Mouse (Mus musculus) hindbrain, embryonic 15.5 days (tissue): ENCODE results near the gene Socs1. TPM values are rescaled to one million over a fixed set of nuclear protein-coding genes. Genes with fewer than 3 reads are reported as not detected.

Experiments used
- ATAC-seq: fragments of 200-750 bp; cut with Nextera tagmentation; 2 replicates; pipeline ENCODE4 v1.8.0; 2017; ENCODE audit warnings: low read depth, moderate number of reproducible peaks, moderate TSS enrichment; ENCODE audit not compliant: low FRiP score
- H3K27ac ChIP-seq: fragments of 300-500 bp; sonication (generic); replicated peaks from 2 replicates; pipeline ENCODE4 v1.5.1; 2015; ENCODE audit warnings: mild to moderate bottlenecking, inconsistent platforms
- H3K27me3 ChIP-seq: fragments of 300-500 bp; sonication (generic); 2 replicates; pipeline ENCODE4 v1.6.1; 2015; ENCODE audit warnings: control low read depth, inconsistent platforms
- H3K36me3 ChIP-seq: fragments of 300-500 bp; sonication (generic); 2 replicates; pipeline ENCODE4 v1.6.1; 2015; ENCODE audit warnings: control low read depth, inconsistent platforms
- H3K4me1 ChIP-seq: fragments of 300-500 bp; sonication (generic); replicated peaks from 2 replicates; pipeline ENCODE4 v1.6.1; 2015; ENCODE audit warnings: control low read depth, inconsistent platforms
- H3K4me2 ChIP-seq: fragments of 300-500 bp; sonication (generic); 2 replicates; pipeline ENCODE4 v1.6.1; 2015; ENCODE audit warnings: moderate library complexity, mild to moderate bottlenecking, inconsistent platforms
- H3K4me3 ChIP-seq: fragments of 300-500 bp; sonication (generic); 2 replicates; pipeline ENCODE4 v1.5.1; 2015; ENCODE audit warnings: mild to moderate bottlenecking, inconsistent platforms
- H3K9ac ChIP-seq: fragments of 300-500 bp; sonication (generic); 2 replicates; pipeline ENCODE4 v1.6.1; 2015; ENCODE audit warnings: inconsistent platforms
- H3K9me3 ChIP-seq: fragments of 300-500 bp; sonication (generic); 2 replicates; pipeline ENCODE4 v1.6.1; 2016; ENCODE audit warnings: control low read depth, inconsistent platforms
- WGBS: fragments of 180-500 bp; shearing (Covaris S2); methylation state at CpG from one replicate; pipeline ENCODE4 v1.1.7; 2015; 5-methylcytosine and 5-hydroxymethylcytosine counted together
- polyA plus RNA-seq: library from polyadenylated mRNA; unstranded; fragments of >200 nt; fragmentation: Nextera tagmentation; extraction: Ambion mirVana; gene quantifications from 2 replicates; pipeline ENCODE4 v1.2.1, GENCODE M21; 2015

Gene Socs1
- polyA plus RNA-seq, 1 experiment from 2014 or later, result 5.4 TPM

- no peaks in the 10 kb centered on the region for H3K9me3 ChIP-seq
- H3K4me1 ChIP-seq, result peaks cover 8% of the 10 kb centered on the region; the same call in 1 of the 2 replicates
- no peaks in the 10 kb centered on the region for H3K27me3 ChIP-seq
- H3K27ac ChIP-seq, result no peak overlapping the region
- ATAC-seq, result no peak
- H3K4me2 ChIP-seq, result no peak overlapping the region
- H3K9ac ChIP-seq, result no peak overlapping the region
- WGBS, result 53% methylated on average over 7 of the region's 7 CpGs
- no peaks in the 10 kb centered on the region for H3K36me3 ChIP-seq
- no peak overlapping the region for H3K4me3 ChIP-seq
These were observed 35.5 kb downstream of the Socs1 start for GRCm38 (mm10) chr16:10749824-10750223.

- Histone ChIP-seq H3K9ac (no peak overlapping the region), H3K27me3 (no peaks in the 10 kb centered on the region), H3K4me1 (peaks cover 8% of the 10 kb centered on the region; the same call in 1 of the 2 replicates), H3K36me3 (no peaks in the 10 kb centered on the region), H3K4me2 (no peak overlapping the region), H3K27ac (no peak overlapping the region), H3K9me3 (no peaks in the 10 kb centered on the region), H3K4me3 (no peak overlapping the region)
- ATAC-seq, result no peak
- WGBS, result 73% methylated on average over 7 of the region's 7 CpGs
These were observed 36.1 kb downstream of the Socs1 start for GRCm38 (mm10) chr16:10749226-10749625.

- no peaks in the 10 kb centered on the region for H3K9me3 ChIP-seq
- H3K9ac ChIP-seq, result no peak overlapping the region
- H3K4me3 ChIP-seq, result no peak overlapping the region
- no peaks in the 10 kb centered on the region for H3K27me3 ChIP-seq
- no peak for ATAC-seq
- H3K27ac ChIP-seq, result no peak overlapping the region
- H3K4me2 ChIP-seq, result no peak overlapping the region
- 0 out of 2 replicates have a peak, but pooled peaks cover 3% of the 10 kb centered on the region for H3K4me1 ChIP-seq
- WGBS, result 96% methylated on average over 2 of the region's 2 CpGs
- H3K36me3 ChIP-seq, result no peaks in the 10 kb centered on the region
These were observed 44.3 kb downstream of the Socs1 start for GRCm38 (mm10) chr16:10741082-10741481.

- Histone ChIP-seq H3K36me3 (no peaks in the 10 kb centered on the region), H3K9me3 (no peaks in the 10 kb centered on the region), H3K4me3 (no peak overlapping the region), H3K4me1 (0 out of 2 replicates have a peak, but pooled peaks cover 3% of the 10 kb centered on the region), H3K4me2 (no peak overlapping the region), H3K9ac (no peak overlapping the region), H3K27me3 (no peaks in the 10 kb centered on the region), H3K27ac (no peak overlapping the region)
- WGBS, result 66% methylated on average over 9 of the region's 9 CpGs
- no peak for ATAC-seq
These were observed 45.4 kb downstream of the Socs1 start for GRCm38 (mm10) chr16:10739854-10740398.

GRCm38 (mm10) chr16:10738866-10739265, 46.5 kb downstream of the Socs1 start:
- Histone ChIP-seq H3K36me3 (no peaks in the 10 kb centered on the region), H3K27ac (no peak overlapping the region), H3K27me3 (no peaks in the 10 kb centered on the region), H3K9me3 (no peaks in the 10 kb centered on the region), H3K4me3 (no peak overlapping the region), H3K9ac (no peak overlapping the region), H3K4me1 (0 out of 2 replicates have a peak, but pooled peaks cover 3% of the 10 kb centered on the region), H3K4me2 (no peak overlapping the region)
- ATAC-seq, result no peak
- 90% methylated on average over 3 of the region's 3 CpGs for WGBS

- H3K4me3 ChIP-seq, result no peak overlapping the region
- no peaks in the 10 kb centered on the region for H3K36me3 ChIP-seq
- no peak for ATAC-seq
- H3K9me3 ChIP-seq, result no peaks in the 10 kb centered on the region
- 0 out of 2 replicates have a peak, but pooled peaks cover 3% of the 10 kb centered on the region for H3K4me1 ChIP-seq
- H3K27ac ChIP-seq, result no peak overlapping the region
- 74% methylated on average over 2 of the region's 2 CpGs for WGBS
- H3K9ac ChIP-seq, result no peak overlapping the region
- no peaks in the 10 kb centered on the region for H3K27me3 ChIP-seq
- H3K4me2 ChIP-seq, result no peak overlapping the region
These were observed 47.8 kb downstream of the Socs1 start for GRCm38 (mm10) chr16:10737571-10737970.

- Histone ChIP-seq H3K9ac (no peak overlapping the region), H3K4me2 (no peak overlapping the region), H3K9me3 (no peaks in the 10 kb centered on the region), H3K27me3 (no peaks in the 10 kb centered on the region), H3K36me3 (no peaks in the 10 kb centered on the region), H3K4me1 (0 out of 2 replicates have a peak, but pooled peaks cover 3% of the 10 kb centered on the region), H3K4me3 (no peak overlapping the region), H3K27ac (no peak overlapping the region)
- ATAC-seq, result no peak
- WGBS, result 80% methylated on average over 10 of the region's 10 CpGs
These were observed 49.0 kb downstream of the Socs1 start for GRCm38 (mm10) chr16:10736364-10736763.

- ATAC-seq, result no peak
- Histone ChIP-seq H3K9me3 (no peaks in the 10 kb centered on the region), H3K4me3 (no peak overlapping the region), H3K9ac (no peak overlapping the region), H3K4me1 (0 out of 2 replicates have a peak, but pooled peaks cover 3% of the 10 kb centered on the region), H3K4me2 (no peak overlapping the region), H3K27ac (no peak overlapping the region), H3K36me3 (no peaks in the 10 kb centered on the region), H3K27me3 (no peaks in the 10 kb centered on the region)
- WGBS, result 86% methylated on average over 2 of the region's 2 CpGs
These were observed 49.6 kb downstream of the Socs1 start for GRCm38 (mm10) chr16:10735781-10736180.

GRCm38 (mm10) chr16:10732421-10732820, 52.9 kb downstream of the Socs1 start:
- Histone ChIP-seq H3K27ac (no peak overlapping the region), H3K4me2 (no peak overlapping the region), H3K9me3 (no peaks in the 10 kb centered on the region), H3K27me3 (no peaks in the 10 kb centered on the region), H3K4me1 (peaks cover 6% of the 10 kb centered on the region; the same call in 1 of the 2 replicates), H3K4me3 (no peak overlapping the region), H3K36me3 (no peaks in the 10 kb centered on the region), H3K9ac (no peak overlapping the region)
- 90% methylated on average over 5 of the region's 5 CpGs for WGBS
- ATAC-seq, result no peak

Other genes starting within 250 kb of the Socs1 start
- gene Dexi, start 242.5 kb downstream of the Socs1 start, polyA plus RNA-seq, result 18.1 and 19.3 TPM in 2 replicates
- gene Clec16a, start 240.2 kb downstream of the Socs1 start, polyA plus RNA-seq, result 66.2 and 70.2 TPM in 2 replicates
- not detected in 2 replicates for gene Tnp2, start 3.1 kb upstream of the Socs1 start, polyA plus RNA-seq
- gene Prm3, start 5.4 kb upstream of the Socs1 start, polyA plus RNA-seq, result not detected in 2 replicates
- gene Prm2, start 10.6 kb upstream of the Socs1 start, polyA plus RNA-seq, result not detected in 2 replicates
- 0.36 and 0.52 TPM in 2 replicates for gene Prm1, start 20.3 kb upstream of the Socs1 start, polyA plus RNA-seq
- not detected in 2 replicates for gene Gm11172, start 27.4 kb upstream of the Socs1 start, polyA plus RNA-seq
- gene Rmi2, start 49.5 kb upstream of the Socs1 start, polyA plus RNA-seq, result 0.74 and 0.81 TPM in 2 replicates